Mouse (Mus musculus): Measurements from ENCODE around the gene Ctsa. TPM values are rescaled to one million over a fixed set of nuclear protein-coding genes. Genes with fewer than 3 reads are reported as not detected.
"Not testable (repeated sequence)": the region's sequence is repeated elsewhere in the genome, so short reads cannot be mapped to it uniquely, and the experiment has no call there.

The Ctsa gene
- polyA plus RNA-seq, 1 experiment from 2014 or later: 167 TPM

GRCm38 (mm10) chr2:164827146-164827850 is 5.4 kb upstream of the Ctsa start:
- H3K36me3 ChIP-seq: peaks cover 38% of the 10 kb centered on the region
- ATAC-seq (replicated peaks; ENCODE audit: insufficient number of reproducible peaks, insufficient read depth, low FRiP score, low read depth): no peak
- H3K4me3 ChIP-seq: no peak overlapping the region
- no peaks in the 10 kb centered on the region for H3K9me3 ChIP-seq (replicated peaks)
- 74% methylated on average over 16 of the region's 16 CpGs for WGBS
- H3K9ac ChIP-seq: no peak overlapping the region
- H3K4me2 ChIP-seq: no peak overlapping the region
- H3K4me1 ChIP-seq (replicated peaks): peaks cover 21% of the 10 kb centered on the region
- no peak overlapping the region for H3K27ac ChIP-seq
- H3K27me3 ChIP-seq: no peaks in the 10 kb centered on the region

GRCm38 (mm10) chr2:164828437-164828836 is 4.2 kb upstream of the Ctsa start, which contains the start of gene Spata25:
TSS of gene Spata25 (minus strand) at chr2:164828537.
- Histone ChIP-seq H3K9me3 (replicated peaks) (no peaks in the 10 kb centered on the region), H3K4me2 (no peak within 1 kb of the TSS), H3K9ac (no peak within 1 kb of the TSS), H3K36me3 (peaks cover 38% of the 10 kb centered on the region), H3K4me3 (no peak within 1 kb of the TSS), H3K27me3 (no peaks in the 10 kb centered on the region), H3K4me1 (replicated peaks) (peaks cover 19% of the 10 kb centered on the region), H3K27ac (no peak within 1 kb of the TSS)
- WGBS: 81% methylated on average over 6 of the region's 6 CpGs
- ATAC-seq (replicated peaks; ENCODE audit: insufficient number of reproducible peaks, insufficient read depth, low FRiP score, low read depth): no peak

GRCm38 (mm10) chr2:164829090-164829489 is 3.6 kb upstream of the Ctsa start:
- no peak for ATAC-seq (replicated peaks; ENCODE audit: insufficient number of reproducible peaks, insufficient read depth, low FRiP score, low read depth)
- H3K4me1 ChIP-seq (replicated peaks): peaks cover 15% of the 10 kb centered on the region
- 100% methylated on average over 1 of the region's 1 CpGs for WGBS
- H3K36me3 ChIP-seq: peaks cover 38% of the 10 kb centered on the region
- H3K4me3 ChIP-seq: no peak overlapping the region
- no peak overlapping the region for H3K27ac ChIP-seq
- no peaks in the 10 kb centered on the region for H3K9me3 ChIP-seq (replicated peaks)
- no peaks in the 10 kb centered on the region for H3K27me3 ChIP-seq
- H3K4me2 ChIP-seq: no peak overlapping the region
- H3K9ac ChIP-seq: no peak overlapping the region

- Histone ChIP-seq H3K36me3 (peaks cover 30% of the 10 kb centered on the region), H3K4me1 (replicated peaks) (peaks cover 29% of the 10 kb centered on the region), H3K27me3 (no peaks in the 10 kb centered on the region), H3K4me2 (no peak overlapping the region), H3K4me3 (no peak overlapping the region), H3K27ac (no peak overlapping the region), H3K9me3 (replicated peaks) (no peaks in the 10 kb centered on the region), H3K9ac (no peak overlapping the region)
- WGBS: 88% methylated on average over 10 of the region's 10 CpGs
- no peak for ATAC-seq (replicated peaks; ENCODE audit: insufficient number of reproducible peaks, insufficient read depth, low FRiP score, low read depth)
Observed at GRCm38 (mm10) chr2:164831029-164831428, 1.6 kb upstream of the Ctsa start.

GRCm38 (mm10) chr2:164832032-164832747 is 483 bp upstream of the Ctsa start:
- WGBS: 55% methylated on average over 16 of the region's 16 CpGs
- peaks cover 29% of the 10 kb centered on the region for H3K4me1 ChIP-seq (replicated peaks)
- no peaks in the 10 kb centered on the region for H3K9me3 ChIP-seq (replicated peaks)
- H3K4me2 ChIP-seq: peak overlapping the region; percentile 93
- H3K4me3 ChIP-seq: peak overlapping the region; percentile 82
- peak overlapping the region; percentile 98 for H3K27ac ChIP-seq
- no peaks in the 10 kb centered on the region for H3K27me3 ChIP-seq
- peak overlapping the region; percentile 84 for H3K9ac ChIP-seq
- peaks cover 30% of the 10 kb centered on the region; the same call in 1 of the 2 replicates for H3K36me3 ChIP-seq
- ATAC-seq (replicated peaks; ENCODE audit: insufficient number of reproducible peaks, insufficient read depth, low FRiP score, low read depth): no peak

GRCm38 (mm10) chr2:164833314-164833959 is 764 bp downstream of the Ctsa start, which contains the start of gene Neurl2:
TSS of gene Neurl2 (minus strand) at chr2:164833456.
- H3K27ac ChIP-seq: peak within 1 kb of the TSS; percentile 98
- peak; percentile 90 for ATAC-seq (replicated peaks; ENCODE audit: insufficient number of reproducible peaks, insufficient read depth, low FRiP score, low read depth)
- H3K27me3 ChIP-seq: no peaks in the 10 kb centered on the region
- H3K9me3 ChIP-seq (replicated peaks): no peaks in the 10 kb centered on the region
- peaks cover 34% of the 10 kb centered on the region for H3K36me3 ChIP-seq
- H3K9ac ChIP-seq: peak within 1 kb of the TSS; percentile 84
- peak within 1 kb of the TSS; percentile 93 for H3K4me2 ChIP-seq
- WGBS: under 1% methylated on average over 31 of the region's 31 CpGs
- peaks cover 29% of the 10 kb centered on the region for H3K4me1 ChIP-seq (replicated peaks)
- H3K4me3 ChIP-seq: peak within 1 kb of the TSS; percentile 82

- Histone ChIP-seq H3K4me3 (peak overlapping the region; percentile 82), H3K4me2 (peak overlapping the region; percentile 93), H3K9ac (peak overlapping the region; percentile 84), H3K4me1 (replicated peaks) (peaks cover 29% of the 10 kb centered on the region), H3K9me3 (replicated peaks) (no peaks in the 10 kb centered on the region), H3K27ac (peak overlapping the region; percentile 98), H3K27me3 (no peaks in the 10 kb centered on the region), H3K36me3 (peaks cover 44% of the 10 kb centered on the region)
- WGBS: 40% methylated on average over 8 of the region's 8 CpGs
- no peak for ATAC-seq (replicated peaks; ENCODE audit: insufficient number of reproducible peaks, insufficient read depth, low FRiP score, low read depth)
Observed at GRCm38 (mm10) chr2:164834531-164834930, 1.9 kb downstream of the Ctsa start.

- H3K4me1 ChIP-seq (replicated peaks): peaks cover 29% of the 10 kb centered on the region
- H3K27me3 ChIP-seq: no peaks in the 10 kb centered on the region
- peak overlapping the region; percentile 82; the same call in 1 of the 2 replicates for H3K4me3 ChIP-seq
- H3K9me3 ChIP-seq (replicated peaks): no peaks in the 10 kb centered on the region
- H3K27ac ChIP-seq: no peak overlapping the region
- H3K4me2 ChIP-seq: peak overlapping the region; percentile 93
- H3K9ac ChIP-seq: peak overlapping the region; percentile 84; the same call in 1 of the 2 replicates
- WGBS: 92% methylated on average over 4 of the region's 4 CpGs
- H3K36me3 ChIP-seq: peaks cover 43% of the 10 kb centered on the region
- ATAC-seq (replicated peaks; ENCODE audit: insufficient number of reproducible peaks, insufficient read depth, low FRiP score, low read depth): no peak
Observed at GRCm38 (mm10) chr2:164835164-164835563, 2.5 kb downstream of the Ctsa start.

GRCm38 (mm10) chr2:164845782-164846181 is 13.1 kb downstream of the Ctsa start:
- H3K9ac ChIP-seq: no peak overlapping the region
- no peak for ATAC-seq (replicated peaks; ENCODE audit: insufficient number of reproducible peaks, insufficient read depth, low FRiP score, low read depth)
- H3K9me3 ChIP-seq (replicated peaks): no peaks in the 10 kb centered on the region
- H3K27me3 ChIP-seq: no peaks in the 10 kb centered on the region
- peaks cover under 1% of the 10 kb centered on the region; the same call in 1 of the 2 replicates for H3K36me3 ChIP-seq
- H3K4me2 ChIP-seq: no peak overlapping the region
- no peak overlapping the region for H3K4me3 ChIP-seq
- no peaks in the 10 kb centered on the region for H3K4me1 ChIP-seq (replicated peaks)
- H3K27ac ChIP-seq: no peak overlapping the region
- WGBS: 49% methylated on average over 3 of the region's 3 CpGs

- no peak overlapping the region for H3K4me2 ChIP-seq
- no peaks in the 10 kb centered on the region for H3K36me3 ChIP-seq
- no peak overlapping the region for H3K4me3 ChIP-seq
- H3K27ac ChIP-seq: no peak overlapping the region
- no peak overlapping the region for H3K9ac ChIP-seq
- 69% methylated on average over 8 of the region's 8 CpGs for WGBS
- no peaks in the 10 kb centered on the region for H3K9me3 ChIP-seq (replicated peaks)
- peaks cover 20% of the 10 kb centered on the region for H3K27me3 ChIP-seq
- ATAC-seq (replicated peaks; ENCODE audit: insufficient number of reproducible peaks, insufficient read depth, low FRiP score, low read depth): no peak
- H3K4me1 ChIP-seq (replicated peaks): no peaks in the 10 kb centered on the region
Observed at GRCm38 (mm10) chr2:164850061-164850460, 17.4 kb downstream of the Ctsa start.

- peak overlapping the region; percentile 58; the same call in 1 of the 2 replicates for H3K4me3 ChIP-seq
- ATAC-seq (replicated peaks; ENCODE audit: insufficient number of reproducible peaks, insufficient read depth, low FRiP score, low read depth); H3K4me2 ChIP-seq; H3K27ac ChIP-seq; H3K9ac ChIP-seq; H3K36me3 ChIP-seq; H3K9me3 ChIP-seq (replicated peaks): not testable (repeated sequence)
- peaks cover 59% of the 10 kb centered on the region for H3K27me3 ChIP-seq
- 85% methylated on average over 5 of the region's 5 CpGs for WGBS
- H3K4me1 ChIP-seq (replicated peaks): peaks cover 27% of the 10 kb centered on the region
Observed at GRCm38 (mm10) chr2:164855572-164855971, 22.9 kb downstream of the Ctsa start.
